Mouse (Mus musculus) liver, embryonic 16.5 days (tissue): ENCODE data around the gene Mfge8. TPM values are rescaled to one million over a fixed set of nuclear protein-coding genes. Genes with fewer than 3 reads are reported as not detected.

Source experiments
- ATAC-seq: fragments of 200-750 bp; cut with Nextera tagmentation; 2 replicates; pipeline ENCODE4 v1.8.0; 2017; ENCODE audit warnings: low read depth, mild to moderate bottlenecking, moderate number of reproducible peaks, moderate library complexity
- H3K27ac ChIP-seq: fragments of 300-500 bp; sonication (generic); 2 replicates; pipeline ENCODE4 v1.5.1; 2014; ENCODE audit warnings: mild to moderate bottlenecking, low read length
- H3K27me3 ChIP-seq: fragments of 300-500 bp; sonication (generic); 2 replicates; pipeline ENCODE4 v1.6.1; 2014; ENCODE audit warnings: low read depth, low read length, mixed read lengths; ENCODE audit not compliant: control insufficient read depth, insufficient read depth
- H3K36me3 ChIP-seq: fragments of 300-500 bp; sonication (generic); 2 replicates; pipeline ENCODE4 v1.6.1; 2014; ENCODE audit warnings: mild to moderate bottlenecking; ENCODE audit not compliant: control insufficient read depth, insufficient read depth
- H3K4me1 ChIP-seq: fragments of 300-500 bp; sonication (generic); 2 replicates; pipeline ENCODE4 v1.6.1; 2014; ENCODE audit warnings: low read depth, low read length, mixed read lengths; ENCODE audit not compliant: control insufficient read depth
- H3K4me2 ChIP-seq: fragments of 300-500 bp; sonication (generic); 2 replicates; pipeline ENCODE4 v1.6.1; 2014; ENCODE audit warnings: low read depth, low read length, mixed read lengths
- H3K4me3 ChIP-seq: fragments of 300-500 bp; sonication (generic); 2 replicates; pipeline ENCODE4 v1.5.1; 2014; ENCODE audit warnings: low read depth, mild to moderate bottlenecking, low read length
- H3K9ac ChIP-seq: fragments of 300-500 bp; sonication (generic); 2 replicates; pipeline ENCODE4 v1.6.1; 2014; ENCODE audit warnings: low read depth, low read length
- H3K9me3 ChIP-seq: fragments of 300-500 bp; sonication (generic); replicated peaks from 2 replicates; pipeline ENCODE4 v1.6.1; 2016; ENCODE audit warnings: low read length; ENCODE audit not compliant: control insufficient read depth
- WGBS: fragments of 180-500 bp; shearing (Covaris S2); extraction: QIAGEN DNeasy Blood & Tissue Kit; methylation state at CpG from one replicate; pipeline ENCODE4 v1.1.7; 2014; ENCODE audit not compliant: insufficient replicate concordance; 5-methylcytosine and 5-hydroxymethylcytosine counted together
- polyA plus RNA-seq: library from polyadenylated mRNA; unstranded; fragments of >200 nt; fragmentation: Nextera tagmentation; extraction: Ambion mirVana; gene quantifications from 2 replicates; pipeline ENCODE4 v1.2.1, GENCODE M21; 2015

The Mfge8 gene
- polyA plus RNA-seq, 1 experiment from 2014 or later = 102 TPM

GRCm38 (mm10) chr7:79171782-79172181, 22.9 kb upstream of the Mfge8 start:
- Histone ChIP-seq H3K27me3 (no peaks in the 10 kb centered on the region), H3K4me1 (no peaks in the 10 kb centered on the region; the same call in 1 of the 2 replicates), H3K4me3 (no peak overlapping the region), H3K27ac (0 out of 2 replicates have a peak overlapping the region, but pooled peaks have one; percentile 19), H3K36me3 (no peaks in the 10 kb centered on the region), H3K9me3 (no peaks in the 10 kb centered on the region), H3K4me2 (no peak overlapping the region), H3K9ac (no peak overlapping the region)
- 55% methylated on average over 1 of the region's 1 CpGs for WGBS
- peak; percentile 75 for ATAC-seq

- no peak overlapping the region for H3K27ac ChIP-seq
- H3K36me3 ChIP-seq = no peaks in the 10 kb centered on the region
- no peaks in the 10 kb centered on the region for H3K27me3 ChIP-seq
- no peak for ATAC-seq
- H3K4me1 ChIP-seq = no peaks in the 10 kb centered on the region
- H3K4me2 ChIP-seq = no peak overlapping the region
- no peaks in the 10 kb centered on the region for H3K9me3 ChIP-seq
- 49% methylated on average over 14 of the region's 14 CpGs for WGBS
- no peak overlapping the region for H3K4me3 ChIP-seq
- H3K9ac ChIP-seq = no peak overlapping the region
Measured at GRCm38 (mm10) chr7:79167006-79167562, 18.2 kb upstream of the Mfge8 start.

GRCm38 (mm10) chr7:79159406-79159805, 10.5 kb upstream of the Mfge8 start:
- no peak overlapping the region for H3K9ac ChIP-seq
- no peaks in the 10 kb centered on the region for H3K36me3 ChIP-seq
- H3K27me3 ChIP-seq = no peaks in the 10 kb centered on the region
- H3K27ac ChIP-seq = no peak overlapping the region
- H3K9me3 ChIP-seq = no peaks in the 10 kb centered on the region
- H3K4me3 ChIP-seq = no peak overlapping the region
- no peak for ATAC-seq
- no peak overlapping the region for H3K4me2 ChIP-seq
- WGBS = 43% methylated on average over 1 of the region's 1 CpGs
- no peaks in the 10 kb centered on the region for H3K4me1 ChIP-seq

GRCm38 (mm10) chr7:79149522-79149921, 662 bp upstream of the Mfge8 start:
- H3K27me3 ChIP-seq = no peaks in the 10 kb centered on the region
- peaks cover 4% of the 10 kb centered on the region for H3K4me1 ChIP-seq
- WGBS = 20% methylated on average over 6 of the region's 6 CpGs
- ATAC-seq = 0 out of 2 replicates have a peak, but pooled peaks have one; percentile 17
- H3K4me2 ChIP-seq = no peak overlapping the region; the same call in 1 of the 2 replicates
- no peak overlapping the region for H3K9ac ChIP-seq
- H3K27ac ChIP-seq = no peak overlapping the region
- no peak overlapping the region for H3K4me3 ChIP-seq
- no peaks in the 10 kb centered on the region for H3K36me3 ChIP-seq
- no peaks in the 10 kb centered on the region for H3K9me3 ChIP-seq

- H3K36me3 ChIP-seq = no peaks in the 10 kb centered on the region
- peak overlapping the region; percentile 62 for H3K9ac ChIP-seq
- H3K4me1 ChIP-seq = peaks cover 4% of the 10 kb centered on the region
- H3K9me3 ChIP-seq = no peaks in the 10 kb centered on the region
- H3K4me3 ChIP-seq = peak overlapping the region; percentile 66
- H3K4me2 ChIP-seq = peak overlapping the region; percentile 74
- peak overlapping the region; percentile 50; the same call in 1 of the 2 replicates for H3K27ac ChIP-seq
- H3K27me3 ChIP-seq = no peaks in the 10 kb centered on the region
- 4% methylated on average over 20 of the region's 20 CpGs for WGBS
- ATAC-seq = no peak
Measured at GRCm38 (mm10) chr7:79147931-79148653, 768 bp downstream of the Mfge8 start.

- ATAC-seq = no peak
- H3K27ac ChIP-seq = no peak overlapping the region
- no peak overlapping the region; the same call in 1 of the 2 replicates for H3K9ac ChIP-seq
- H3K36me3 ChIP-seq = no peaks in the 10 kb centered on the region
- 58% methylated on average over 12 of the region's 12 CpGs for WGBS
- H3K4me3 ChIP-seq = peak overlapping the region; percentile 66; the same call in 1 of the 2 replicates
- H3K4me2 ChIP-seq = peak overlapping the region; percentile 74; the same call in 1 of the 2 replicates
- no peaks in the 10 kb centered on the region for H3K9me3 ChIP-seq
- H3K4me1 ChIP-seq = peaks cover 4% of the 10 kb centered on the region
- H3K27me3 ChIP-seq = no peaks in the 10 kb centered on the region
Measured at GRCm38 (mm10) chr7:79147011-79147837, 1.6 kb downstream of the Mfge8 start.

GRCm38 (mm10) chr7:79140897-79141296, 8.0 kb downstream of the Mfge8 start:
- H3K9ac ChIP-seq = no peak overlapping the region
- no peak overlapping the region for H3K27ac ChIP-seq
- no peak overlapping the region for H3K4me3 ChIP-seq
- WGBS = 39% methylated on average over 8 of the region's 8 CpGs
- no peaks in the 10 kb centered on the region; the same call in 1 of the 2 replicates for H3K4me1 ChIP-seq
- ATAC-seq = no peak
- H3K9me3 ChIP-seq = no peaks in the 10 kb centered on the region
- H3K36me3 ChIP-seq = no peaks in the 10 kb centered on the region
- H3K4me2 ChIP-seq = no peak overlapping the region
- no peaks in the 10 kb centered on the region for H3K27me3 ChIP-seq

GRCm38 (mm10) chr7:79139891-79140591, 8.8 kb downstream of the Mfge8 start:
- H3K4me3 ChIP-seq = no peak overlapping the region
- WGBS = 30% methylated on average over 4 of the region's 4 CpGs
- H3K4me1 ChIP-seq = no peaks in the 10 kb centered on the region; the same call in 1 of the 2 replicates
- no peaks in the 10 kb centered on the region for H3K9me3 ChIP-seq
- H3K9ac ChIP-seq = no peak overlapping the region
- H3K27ac ChIP-seq = no peak overlapping the region
- H3K36me3 ChIP-seq = no peaks in the 10 kb centered on the region
- H3K27me3 ChIP-seq = no peaks in the 10 kb centered on the region
- ATAC-seq = no peak
- no peak overlapping the region for H3K4me2 ChIP-seq
